Mouse (Mus musculus) left cerebral cortex, postnatal 10 days (tissue): Measurements from ENCODE around the gene Npas3. TPM values are rescaled to one million over a fixed set of nuclear protein-coding genes. Genes with fewer than 3 reads are reported as not detected.
A peak's percentile ranks its signal among the peaks of the same experiment; 100 is the strongest.

Source experiments
- DNase-seq, 2 experiments: peaks; one replicate each; pipeline ENCODE4 v3.0.0; 2021 to 2022; ENCODE audit warnings: low spot score in 2 of 2, mixed read lengths in 1 of 2; ENCODE audit errors: extremely low spot score in 1 of 2
- intact Hi-C: fragments of 180-260 bp; cut with DNase I; formaldehyde crosslinking; loops from one replicate; pipeline ENCODE4 v1.15.1; 2025
- total RNA-seq, 2 experiments: library from RNA; stranded (reverse); gene quantifications; 2 replicates each; pipeline ENCODE4 v1.2.3; 2021

Gene Npas3
- total RNA-seq, 2 experiments from 2014 or later: 32.8 to 33.8 TPM

GRCm38 (mm10) chr12:53292010-53292409, 43.5 kb downstream of the Npas3 start:
- intact Hi-C loops: no loop called here
- DNase-seq: no peak

- intact Hi-C loops: no loop called here
Observed at GRCm38 (mm10) chr12:53292508-53293300, 44.2 kb downstream of the Npas3 start.

GRCm38 (mm10) chr12:53294011-53294410, 45.5 kb downstream of the Npas3 start:
- DNase-seq: no peak
- intact Hi-C loops: no loop called here

More at GRCm38 (mm10) chr12:53292508-53293300, 44.2 kb downstream of the Npas3 start:
- peak in 1 of 2 experiments; percentile 28 for DNase-seq

GRCm38 (mm10) chr12:53295747-53296146, 47.3 kb downstream of the Npas3 start:
- no peak for DNase-seq
- intact Hi-C loops: no loop called here

- intact Hi-C loops: no loop called here
- no peak for DNase-seq
Observed at GRCm38 (mm10) chr12:53297946-53298840, 49.7 kb downstream of the Npas3 start.

- intact Hi-C loops: no loop called here
- no peak for DNase-seq
Observed at GRCm38 (mm10) chr12:53300964-53301363, 52.5 kb downstream of the Npas3 start.

GRCm38 (mm10) chr12:53302129-53302528, 53.7 kb downstream of the Npas3 start:
- intact Hi-C loops: no loop called here
- DNase-seq: no peak

GRCm38 (mm10) chr12:53316715-53317114, 68.2 kb downstream of the Npas3 start:
- intact Hi-C loops: no loop called here
- no peak for DNase-seq

- intact Hi-C loops: no loop called here
- no peak for DNase-seq
Observed at GRCm38 (mm10) chr12:53317801-53318200, 69.3 kb downstream of the Npas3 start.

- intact Hi-C loops: no loop called here
- DNase-seq: no peak
Observed at GRCm38 (mm10) chr12:53320526-53320925, 72.0 kb downstream of the Npas3 start.

GRCm38 (mm10) chr12:53321018-53321417, 72.5 kb downstream of the Npas3 start:
- no peak for DNase-seq
- intact Hi-C loops: no loop called here

- intact Hi-C loops: no loop called here
- DNase-seq: no peak
Observed at GRCm38 (mm10) chr12:53321944-53322343, 73.5 kb downstream of the Npas3 start.

- intact Hi-C loops: no loop called here
- DNase-seq: no peak
Observed at GRCm38 (mm10) chr12:53327653-53328188, 79.2 kb downstream of the Npas3 start.

GRCm38 (mm10) chr12:53328257-53328736, 79.8 kb downstream of the Npas3 start:
- intact Hi-C loops: no loop called here
- DNase-seq: peak; percentile 36 to 43

GRCm38 (mm10) chr12:53330141-53330540, 81.7 kb downstream of the Npas3 start:
- DNase-seq: no peak
- intact Hi-C loops: no loop called here

GRCm38 (mm10) chr12:53331391-53331790, 82.9 kb downstream of the Npas3 start:
- intact Hi-C loops: no loop called here
- no peak for DNase-seq

- DNase-seq: no peak
- intact Hi-C loops: no loop called here
Observed at GRCm38 (mm10) chr12:53331800-53332199, 83.3 kb downstream of the Npas3 start.

- no peak for DNase-seq
- intact Hi-C loops: no loop called here
Observed at GRCm38 (mm10) chr12:53333251-53333650, 84.8 kb downstream of the Npas3 start.

GRCm38 (mm10) chr12:53338349-53338948, 90.0 kb downstream of the Npas3 start:
- intact Hi-C loops: no loop called here
- DNase-seq: no peak
